ENCODE assay signal across 8 mouse cellular contexts in genomic region chr9:108136225-108136624, GRCm38 (mm10). TPM values are rescaled to one million over a fixed set of nuclear protein-coding genes. Genes with fewer than 3 reads are reported as not detected.
DNase-seq lines count a peak whose midpoint lies in the region; ATAC-seq and TF ChIP-seq lines count a peak whose summit lies in the region.

No protein-coding gene starts in this region.

- no peaks in the 10 kb centered on the region for H3K4me1 ChIP-seq in heart, adult 2 months (ENCODE audit: control insufficient read depth, insufficient read depth, low read length)
- no peaks in the 10 kb centered on the region; the same call in 1 of the 2 replicates for H3K4me1 ChIP-seq in stomach, postnatal 0 days (replicated peaks; ENCODE audit: control insufficient read depth, insufficient read depth)

- TF ChIP-seq CTCF in heart, adult 2 months (IDR thresholded peaks at IDR 0.05): peak; percentile 71
- TF ChIP-seq CTCF in Patski (IDR thresholded peaks at IDR 0.05): peak; percentile 60
- peak; percentile 68 for TF ChIP-seq CTCF in stomach, postnatal 0 days (IDR thresholded peaks at IDR 0.05; ENCODE audit: low read depth)

- no peak for TF ChIP-seq POLR2A in heart, adult 2 months (IDR thresholded peaks at IDR 0.05; ENCODE audit: insufficient read depth, low read depth, low read length)

- in situ Hi-C loops in Patski (cut with MboI; ENCODE audit: low pct_unique_long_range_greater_than_20kb): loop anchor here (5.0 kb wide), 1 partner anchor 146 kb away; no protein-coding TSS in a partner anchor

- ATAC-seq in Patski: no peak
- 0 out of 2 replicates have a peak, but pooled peaks have one; percentile 48 for ATAC-seq in granulocyte monocyte progenitor cell, adult 5-6 weeks (replicated peaks; ENCODE audit: poor library complexity, severe bottlenecking)
- ATAC-seq in stomach, postnatal 0 days (ENCODE audit: low FRiP score, low TSS enrichment): no peak
- no peak; the same call in 1 of the 2 replicates for ATAC-seq in megakaryocyte-erythroid progenitor cell, adult 5-6 weeks (replicated peaks; ENCODE audit: low FRiP score, low TSS enrichment, poor library complexity, severe bottlenecking)
- no peak; the same call in 1 of the 2 replicates for ATAC-seq in megakaryocyte, adult 5-6 weeks (ENCODE audit: poor library complexity, severe bottlenecking)

- H3K4me2 ChIP-seq in stomach, postnatal 0 days (replicated peaks; ENCODE audit: low read depth): no peak overlapping the region

- no peak overlapping the region for H3K4me3 ChIP-seq in heart, adult 2 months
- no peak overlapping the region for H3K4me3 ChIP-seq in stomach, postnatal 0 days (ENCODE audit: low read depth, low read length)

- CTCF ChIA-PET in Patski (lab: Charles Lee): interaction anchor here (0.7 to 2.0 kb wide), 2 partner anchors 10 to 141 kb away, joined by 3 to 7 read pairs; no protein-coding TSS in a partner anchor

- no peaks in the 10 kb centered on the region for H3K36me3 ChIP-seq in heart, adult 2 months (ENCODE audit: control insufficient read depth, insufficient read depth, low read length)
- H3K36me3 ChIP-seq in stomach, postnatal 0 days (ENCODE audit: control insufficient read depth, insufficient read depth, low read length): no peaks in the 10 kb centered on the region

- no peak for DNase-seq in heart, adult 2 months
- DNase-seq in heart, adult 9 months (ENCODE audit: low spot score in 2 of 2): no peak
- peak; percentile 75 for DNase-seq in 3134 (ENCODE audit: extremely low read depth, insufficient read length, low spot score)
- no peak for DNase-seq in Patski (ENCODE audit: low read depth, low spot score)
- no peak for DNase-seq in stomach, postnatal 0 days (ENCODE audit: low spot score)

- H3K9ac ChIP-seq in heart, adult 2 months (ENCODE audit: low read depth, low read length): no peak overlapping the region
- H3K9ac ChIP-seq in stomach, postnatal 0 days (ENCODE audit: low read length): no peak overlapping the region

- intact Hi-C loops in heart, adult 2 months (cut with DNase I): loop anchor here (1.0 to 5.0 kb wide), 3 partner anchors 41 to 146 kb away; no protein-coding TSS in a partner anchor

- no peak for TF ChIP-seq EP300 in heart, adult 2 months (IDR thresholded peaks at IDR 0.05; ENCODE audit: insufficient read depth, low read depth, low read length)
- no peak for TF ChIP-seq EP300 in stomach, postnatal 0 days (optimal IDR thresholded peaks at IDR 0.05)

- no peaks in the 10 kb centered on the region for H3K27me3 ChIP-seq in heart, adult 2 months (ENCODE audit: control insufficient read depth, insufficient read depth, low read length)
- H3K27me3 ChIP-seq in Patski: peaks cover 8% of the 10 kb centered on the region
- H3K27me3 ChIP-seq in stomach, postnatal 0 days (ENCODE audit: control insufficient read depth, insufficient read depth, low read length): no peaks in the 10 kb centered on the region

- no peaks in the 10 kb centered on the region for H3K9me3 ChIP-seq in stomach, postnatal 0 days (ENCODE audit: control insufficient read depth, low read length)

- no peak overlapping the region for H3K27ac ChIP-seq in heart, adult 2 months
- H3K27ac ChIP-seq in stomach, postnatal 0 days (replicated peaks): no peak overlapping the region

- POLR2A ChIA-PET in Patski (lab: Charles Lee): no interaction called here

- H3K79me2 ChIP-seq in heart, adult 2 months (replicated peaks; ENCODE audit: control insufficient read depth, insufficient read depth, low read length): no peaks in the 10 kb centered on the region

- WGBS in heart, adult 2 months: 59% methylated on average over 1 of the region's 1 CpGs
- WGBS in stomach, postnatal 0 days: 58% methylated on average over 1 of the region's 1 CpGs

RNA-seq across cellular contexts. Expression of gene Apeh, which starts 41.8 kb away (rescaled TPM):
- 10 to 100 TPM; 37.6 to 39.3 TPM for total RNA-seq in heart, adult 2 months (2021)
- 58.0 and 92.7 TPM in 2 replicates for polyA plus RNA-seq in heart, adult 2 months (2012; rRNA removed)
- 93.3 TPM for polyA plus RNA-seq in Patski (2021)
- 72.6 and 79.0 TPM in 2 replicates for total RNA-seq in granulocyte monocyte progenitor cell, adult 5-6 weeks (2014; fragmentation: Nextera tagmentation)
- total RNA-seq in granulocyte monocyte progenitor cell, adult 5-6 weeks (2017): 75.8 and 83.2 TPM in 2 replicates
- 35.4 and 38.4 TPM in 2 replicates for polyA plus RNA-seq in stomach, postnatal 0 days (2015; fragmentation: Nextera tagmentation; extraction: Ambion mirVana)
- total RNA-seq in megakaryocyte-erythroid progenitor cell, adult 5-6 weeks (2014; fragmentation: Nextera tagmentation): 162 and 202 TPM in 2 replicates
- 119 and 214 TPM in 2 replicates for total RNA-seq in megakaryocyte-erythroid progenitor cell, adult 5-6 weeks (2017)
- total RNA-seq in megakaryocyte, adult 5-6 weeks (2015): 37.9 and 41.0 TPM in 2 replicates
- total RNA-seq in megakaryocyte, adult 5-6 weeks (2017): 56.9 and 61.8 TPM in 2 replicates

RNA-seq across cellular contexts. Expression of gene Rnf123, which starts 53.1 kb away (rescaled TPM):
- total RNA-seq in heart, adult 2 months (2021): 10 to 100 TPM; 79.3 to 86.7 TPM
- polyA plus RNA-seq in heart, adult 2 months (2012; rRNA removed): 114 and 126 TPM in 2 replicates
- polyA plus RNA-seq in Patski (2021): 52.2 TPM
- 64.5 and 75.3 TPM in 2 replicates for total RNA-seq in granulocyte monocyte progenitor cell, adult 5-6 weeks (2014; fragmentation: Nextera tagmentation)
- total RNA-seq in granulocyte monocyte progenitor cell, adult 5-6 weeks (2017): 29.7 and 30.3 TPM in 2 replicates
- polyA plus RNA-seq in stomach, postnatal 0 days (2015; fragmentation: Nextera tagmentation; extraction: Ambion mirVana): 13.8 and 15.7 TPM in 2 replicates
- total RNA-seq in megakaryocyte-erythroid progenitor cell, adult 5-6 weeks (2014; fragmentation: Nextera tagmentation): 140 and 141 TPM in 2 replicates
- 41.2 and 65.5 TPM in 2 replicates for total RNA-seq in megakaryocyte-erythroid progenitor cell, adult 5-6 weeks (2017)
- total RNA-seq in megakaryocyte, adult 5-6 weeks (2015): 27.8 and 30.7 TPM in 2 replicates
- 20.9 and 21.1 TPM in 2 replicates for total RNA-seq in megakaryocyte, adult 5-6 weeks (2017)

RNA-seq across cellular contexts. Expression of gene Bsn, which starts 54.0 kb away (rescaled TPM):
- total RNA-seq in heart, adult 2 months (2021): under 1 TPM; 0.03 to 0.05 TPM
- 0.06 and 0.10 TPM in 2 replicates for polyA plus RNA-seq in heart, adult 2 months (2012; rRNA removed)
- 0.08 TPM for polyA plus RNA-seq in Patski (2021)
- total RNA-seq in granulocyte monocyte progenitor cell, adult 5-6 weeks (2014; fragmentation: Nextera tagmentation): 6.2 and 9.0 TPM in 2 replicates
- 3.2 and 3.7 TPM in 2 replicates for total RNA-seq in granulocyte monocyte progenitor cell, adult 5-6 weeks (2017)
- 1.6 and 2.0 TPM in 2 replicates for polyA plus RNA-seq in stomach, postnatal 0 days (2015; fragmentation: Nextera tagmentation; extraction: Ambion mirVana)
- 5.5 and 7.4 TPM in 2 replicates for total RNA-seq in megakaryocyte-erythroid progenitor cell, adult 5-6 weeks (2014; fragmentation: Nextera tagmentation)
- 2.3 and 2.9 TPM in 2 replicates for total RNA-seq in megakaryocyte-erythroid progenitor cell, adult 5-6 weeks (2017)
- total RNA-seq in megakaryocyte, adult 5-6 weeks (2015): 0.91 and 1.5 TPM in 2 replicates
- total RNA-seq in megakaryocyte, adult 5-6 weeks (2017): 0.37 and 0.62 TPM in 2 replicates

RNA-seq across cellular contexts. Expression of gene Mst1, which starts 56.0 kb away (rescaled TPM):
- not detected for total RNA-seq in heart, adult 2 months (2021)
- 0.59 TPM in 1 of 2 replicates, not detected in the other for polyA plus RNA-seq in heart, adult 2 months (2012; rRNA removed)
- 0.14 TPM for polyA plus RNA-seq in Patski (2021)
- total RNA-seq in granulocyte monocyte progenitor cell, adult 5-6 weeks (2014; fragmentation: Nextera tagmentation): 0.67 TPM in 1 of 2 replicates, not detected in the other
- 0.34 and 1.6 TPM in 2 replicates for total RNA-seq in granulocyte monocyte progenitor cell, adult 5-6 weeks (2017)
- 4.4 and 4.8 TPM in 2 replicates for polyA plus RNA-seq in stomach, postnatal 0 days (2015; fragmentation: Nextera tagmentation; extraction: Ambion mirVana)
- total RNA-seq in megakaryocyte-erythroid progenitor cell, adult 5-6 weeks (2014; fragmentation: Nextera tagmentation): not detected in 2 replicates
- total RNA-seq in megakaryocyte-erythroid progenitor cell, adult 5-6 weeks (2017): 0.30 TPM in 1 of 2 replicates, not detected in the other
- 0.69 TPM in 1 of 2 replicates, not detected in the other for total RNA-seq in megakaryocyte, adult 5-6 weeks (2015)
- total RNA-seq in megakaryocyte, adult 5-6 weeks (2017): not detected in 2 replicates
